Mouse (Mus musculus) kidney, embryonic 15.5 days (tissue): ENCODE data around the gene Frmd4b. TPM values are rescaled to one million over a fixed set of nuclear protein-coding genes. Genes with fewer than 3 reads are reported as not detected.
"Not testable (repeated sequence)": the region's sequence is repeated elsewhere in the genome, so short reads cannot be mapped to it uniquely, and the experiment has no call there.

Experiments
- ATAC-seq: fragments of 200-750 bp; cut with Nextera tagmentation; replicated peaks from 2 replicates; pipeline ENCODE4 v1.8.0; 2017; ENCODE audit warnings: moderate TSS enrichment; ENCODE audit not compliant: low FRiP score
- H3K27ac ChIP-seq: fragments of 300-500 bp; sonication (generic); 2 replicates; pipeline ENCODE4 v1.5.1; 2015; ENCODE audit warnings: mild to moderate bottlenecking, inconsistent platforms
- H3K27me3 ChIP-seq: fragments of 300-500 bp; sonication (generic); 2 replicates; pipeline ENCODE4 v1.6.1; 2015; ENCODE audit warnings: inconsistent platforms
- H3K36me3 ChIP-seq: fragments of 300-500 bp; sonication (generic); 2 replicates; pipeline ENCODE4 v1.6.1; 2015; ENCODE audit warnings: inconsistent platforms
- H3K4me1 ChIP-seq: fragments of 300-500 bp; sonication (generic); 2 replicates; pipeline ENCODE4 v1.6.1; 2015; ENCODE audit warnings: inconsistent platforms
- H3K4me2 ChIP-seq: fragments of 300-500 bp; sonication (generic); 2 replicates; pipeline ENCODE4 v1.6.1; 2015; ENCODE audit warnings: moderate library complexity, mild to moderate bottlenecking, inconsistent platforms
- H3K4me3 ChIP-seq: fragments of 300-500 bp; sonication (generic); replicated peaks from 2 replicates; pipeline ENCODE4 v1.5.1; 2015; ENCODE audit warnings: mild to moderate bottlenecking, inconsistent platforms
- H3K9ac ChIP-seq: fragments of 300-500 bp; sonication (generic); 2 replicates; pipeline ENCODE4 v1.6.1; 2015; ENCODE audit warnings: mild to moderate bottlenecking, inconsistent platforms
- H3K9me3 ChIP-seq: fragments of 300-500 bp; sonication (generic); replicated peaks from 2 replicates; pipeline ENCODE4 v1.6.1; 2016; ENCODE audit warnings: inconsistent platforms
- WGBS: fragments of 180-500 bp; shearing (Covaris S2); methylation state at CpG from one replicate; pipeline ENCODE4 v1.1.7; 2015; ENCODE audit warnings: mixed read lengths; 5-methylcytosine and 5-hydroxymethylcytosine counted together
- polyA plus RNA-seq: library from polyadenylated mRNA; unstranded; fragments of >200 nt; fragmentation: Nextera tagmentation; extraction: Ambion mirVana; gene quantifications from 2 replicates; pipeline ENCODE4 v1.2.1, GENCODE M21; 2015

The Frmd4b gene
- polyA plus RNA-seq, 1 experiment from 2014 or later = 16.2 TPM

DNA sequence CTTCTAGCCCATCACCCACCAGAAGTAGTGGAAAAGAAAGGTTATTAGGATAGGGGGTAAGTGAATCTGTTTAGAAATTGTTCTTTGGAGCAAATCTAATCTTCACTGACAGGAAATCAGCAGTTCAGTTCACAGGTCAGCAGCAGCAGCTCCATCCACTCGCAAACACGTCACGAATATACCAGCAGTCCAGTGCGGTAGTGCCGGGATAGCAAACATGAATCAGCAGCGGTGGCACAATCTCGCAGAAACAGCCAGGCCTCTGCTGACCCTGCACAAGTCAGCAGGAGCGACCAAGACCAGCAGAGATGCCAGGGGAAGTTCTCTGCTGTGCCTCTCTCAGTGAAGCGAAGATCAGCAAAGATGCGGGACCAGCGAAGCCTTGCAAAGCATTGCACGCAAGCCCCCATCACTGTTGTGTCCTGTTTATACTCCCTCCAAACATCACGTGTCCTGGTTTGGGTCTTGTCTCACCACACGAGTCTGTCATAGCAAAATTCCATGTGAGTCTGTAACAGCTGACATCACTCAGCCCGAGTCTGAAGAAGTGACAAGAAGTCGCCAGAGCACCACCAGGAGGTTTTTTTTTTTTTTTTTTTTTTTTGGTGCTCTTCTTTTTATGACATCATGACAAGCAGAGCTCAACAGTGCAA is 344.2 kb downstream of the Frmd4b start:
- Histone ChIP-seq H3K9ac (no peak overlapping the region), H3K9me3 (no peaks in the 10 kb centered on the region), H3K4me2 (no peak overlapping the region), H3K27ac (no peak overlapping the region), H3K27me3 (no peaks in the 10 kb centered on the region), H3K36me3 (no peaks in the 10 kb centered on the region), H3K4me1 (peaks cover 9% of the 10 kb centered on the region), H3K4me3 (no peak overlapping the region)
- ATAC-seq = no peak
- 79% methylated on average over 16 of the region's 16 CpGs for WGBS

DNA sequence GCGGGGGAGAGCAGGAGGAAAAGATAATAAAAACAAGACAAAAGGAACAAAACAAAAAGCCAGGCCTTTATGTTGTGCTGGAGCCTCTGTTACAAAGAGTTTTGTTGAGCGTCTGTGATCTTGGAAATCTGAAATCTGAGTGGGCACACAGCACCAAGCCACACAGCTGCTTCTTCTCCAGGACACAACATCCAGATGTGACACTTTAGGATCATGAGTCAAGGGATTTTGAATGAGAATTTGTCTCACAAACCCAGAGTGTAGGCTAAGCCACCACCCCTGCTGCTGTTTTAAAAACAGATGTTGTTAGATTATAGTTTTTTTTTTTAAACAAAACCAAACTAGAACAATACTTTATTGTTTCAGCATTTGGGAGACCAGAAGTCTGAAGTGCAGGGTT is 345.0 kb downstream of the Frmd4b start:
- Histone ChIP-seq H3K4me2 (no peak overlapping the region), H3K4me1 (peaks cover 6% of the 10 kb centered on the region), H3K27me3 (no peaks in the 10 kb centered on the region), H3K9ac (no peak overlapping the region), H3K36me3 (no peaks in the 10 kb centered on the region), H3K27ac (no peak overlapping the region), H3K9me3 (no peaks in the 10 kb centered on the region), H3K4me3 (no peak overlapping the region)
- WGBS = 56% methylated on average over 2 of the region's 2 CpGs
- no peak for ATAC-seq

DNA sequence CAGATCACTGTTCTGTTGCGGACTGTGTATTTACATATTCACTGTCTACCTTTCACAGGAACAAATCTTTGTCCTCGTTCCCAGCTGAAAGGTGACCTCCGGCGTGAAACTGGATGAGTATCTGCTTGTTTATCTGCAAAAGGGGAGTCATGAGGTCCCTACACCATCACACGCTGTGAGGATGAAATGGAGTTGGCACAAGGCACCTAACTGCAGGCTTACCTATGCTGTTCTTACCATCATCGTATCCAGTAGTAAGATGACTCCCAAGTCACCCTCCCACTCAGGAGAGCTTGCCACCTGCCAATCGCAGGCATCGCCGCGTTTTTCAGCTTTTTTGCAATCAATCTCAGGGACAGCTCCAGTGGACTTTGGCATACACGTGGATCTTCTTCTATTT is 347.7 kb downstream of the Frmd4b start:
- ATAC-seq = no peak

DNA sequence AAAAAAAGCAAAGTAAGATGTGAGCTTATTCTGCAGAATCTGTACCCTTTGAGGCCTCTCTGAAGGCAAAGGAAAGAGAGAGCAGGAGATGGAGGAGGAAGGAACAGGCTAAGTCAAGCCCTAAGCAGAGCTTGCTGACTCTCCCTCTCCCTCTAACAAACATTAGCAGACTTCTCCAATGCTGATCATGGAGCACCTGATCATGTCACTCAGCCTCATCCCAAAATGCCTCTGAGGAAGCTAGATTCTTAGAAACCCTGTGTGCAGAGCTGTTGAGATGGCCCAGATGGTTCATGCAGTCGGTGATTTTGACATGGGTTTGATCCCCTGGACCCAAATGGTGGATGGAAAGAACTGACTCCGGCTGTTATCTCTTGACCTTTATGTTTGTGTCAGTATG is 350.2 kb downstream of the Frmd4b start:
- 83% methylated on average over 2 of the region's 2 CpGs for WGBS
- H3K4me2 ChIP-seq = no peak overlapping the region
- ATAC-seq = no peak
- H3K9me3 ChIP-seq = no peaks in the 10 kb centered on the region
- no peak overlapping the region for H3K9ac ChIP-seq
- no peaks in the 10 kb centered on the region for H3K27me3 ChIP-seq
- H3K36me3 ChIP-seq = no peaks in the 10 kb centered on the region
- H3K4me1 ChIP-seq = no peaks in the 10 kb centered on the region
- H3K4me3 ChIP-seq = no peak overlapping the region
- no peak overlapping the region for H3K27ac ChIP-seq

More for the DNA sequence above, 347.7 kb downstream of the Frmd4b start:
- no peak overlapping the region for H3K27ac ChIP-seq
- no peak overlapping the region for H3K4me3 ChIP-seq
- H3K27me3 ChIP-seq = no peaks in the 10 kb centered on the region
- no peak overlapping the region for H3K9ac ChIP-seq
- no peak overlapping the region for H3K4me2 ChIP-seq
- WGBS = 78% methylated on average over 11 of the region's 11 CpGs
- H3K36me3 ChIP-seq = no peaks in the 10 kb centered on the region
- no peaks in the 10 kb centered on the region for H3K4me1 ChIP-seq
- no peaks in the 10 kb centered on the region for H3K9me3 ChIP-seq

DNA sequence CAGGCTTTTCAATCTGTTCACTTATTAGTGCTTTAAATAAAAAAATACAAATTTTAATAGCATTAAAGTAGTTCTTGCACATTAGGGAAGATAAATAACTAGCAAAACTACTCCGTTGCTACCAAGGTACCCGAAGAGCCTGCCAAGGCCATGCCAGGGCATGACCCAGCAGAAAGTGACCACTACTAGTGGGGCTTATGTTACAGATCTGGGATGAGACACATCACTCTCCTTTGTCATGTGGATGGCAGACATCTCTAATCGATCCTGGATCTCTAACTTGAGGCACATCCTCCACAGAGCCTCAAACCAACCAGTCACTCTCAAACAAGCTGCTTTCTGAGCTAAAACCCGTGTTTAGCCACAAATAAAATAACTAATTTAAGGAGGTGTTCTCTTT is 350.7 kb downstream of the Frmd4b start:
- Histone ChIP-seq H3K4me3 (no peak overlapping the region), H3K27me3 (no peaks in the 10 kb centered on the region), H3K27ac (no peak overlapping the region), H3K4me1 (no peaks in the 10 kb centered on the region), H3K9me3 (no peaks in the 10 kb centered on the region), H3K9ac (no peak overlapping the region), H3K36me3 (no peaks in the 10 kb centered on the region), H3K4me2 (no peak overlapping the region)
- 68% methylated on average over 4 of the region's 4 CpGs for WGBS
- ATAC-seq = no peak

DNA sequence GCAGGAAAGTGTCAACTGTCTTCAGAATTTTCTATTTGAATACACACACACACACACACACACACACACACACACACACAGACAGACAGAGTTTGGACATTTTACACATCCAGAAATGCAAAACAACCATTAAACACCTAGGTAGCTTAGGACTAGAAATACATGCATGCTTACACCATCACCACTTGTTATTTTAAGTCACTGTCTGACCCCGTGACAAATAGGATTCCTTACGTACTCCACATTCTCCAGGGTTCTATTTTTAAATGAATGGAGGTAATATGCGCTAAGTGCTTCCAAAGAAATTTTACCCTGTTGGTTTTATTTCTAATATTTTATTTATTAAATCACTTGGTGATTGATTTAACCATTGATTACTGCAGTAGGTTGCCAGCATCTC is 351.6 kb downstream of the Frmd4b start:
- no peaks in the 10 kb centered on the region for H3K27me3 ChIP-seq
- H3K27ac ChIP-seq = no peak overlapping the region
- H3K4me2 ChIP-seq = no peak overlapping the region
- H3K9ac ChIP-seq = no peak overlapping the region
- no peaks in the 10 kb centered on the region for H3K36me3 ChIP-seq
- no peaks in the 10 kb centered on the region for H3K9me3 ChIP-seq
- H3K4me1 ChIP-seq = no peaks in the 10 kb centered on the region
- ATAC-seq = no peak
- no peak overlapping the region for H3K4me3 ChIP-seq
- WGBS = 56% methylated on average over 3 of the region's 3 CpGs

DNA sequence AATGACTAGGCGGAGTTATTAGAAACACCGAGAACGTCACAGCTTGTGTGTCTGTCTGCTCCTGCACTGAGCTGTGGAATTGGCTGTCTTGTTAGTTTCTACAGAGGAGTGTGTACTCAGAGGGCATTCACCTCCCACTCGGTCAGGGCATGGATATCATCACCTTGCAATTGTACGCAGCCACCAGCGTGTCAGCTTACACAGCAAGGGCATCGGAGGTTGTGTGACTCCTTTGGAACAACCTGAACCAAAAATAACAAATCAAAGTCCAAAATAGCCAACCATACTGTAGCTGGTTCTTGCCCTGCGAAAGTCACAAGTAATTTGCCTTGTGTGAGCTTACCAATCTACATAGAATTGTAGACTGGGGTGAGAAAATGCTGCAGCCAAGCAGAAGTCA is 352.1 kb downstream of the Frmd4b start:
- H3K4me3 ChIP-seq = no peak overlapping the region
- H3K9ac ChIP-seq = no peak overlapping the region
- H3K27me3 ChIP-seq = no peaks in the 10 kb centered on the region
- no peaks in the 10 kb centered on the region for H3K4me1 ChIP-seq
- H3K9me3 ChIP-seq = no peaks in the 10 kb centered on the region
- ATAC-seq = no peak
- no peak overlapping the region for H3K27ac ChIP-seq
- H3K36me3 ChIP-seq = no peaks in the 10 kb centered on the region
- 47% methylated on average over 8 of the region's 8 CpGs for WGBS
- no peak overlapping the region for H3K4me2 ChIP-seq

DNA sequence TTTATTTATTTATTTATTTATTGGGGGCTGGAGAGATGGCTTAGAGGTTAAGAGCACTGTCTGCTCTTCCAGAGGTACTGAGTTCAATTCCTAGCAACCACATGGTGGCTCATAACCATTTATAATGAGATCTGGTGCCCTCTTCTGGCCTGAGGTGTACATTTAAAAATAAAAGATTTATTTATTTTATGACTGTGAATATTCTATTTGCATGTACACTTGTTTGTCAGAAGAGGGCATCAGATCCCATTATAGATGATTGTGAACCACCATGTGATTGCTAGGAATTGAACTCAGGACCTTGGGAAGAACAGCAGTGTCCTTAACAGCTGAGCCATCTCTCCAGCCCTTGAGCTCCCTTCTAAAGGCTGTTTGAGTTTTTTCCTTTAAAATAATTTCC is 353.6 kb downstream of the Frmd4b start:
- H3K27me3 ChIP-seq, H3K4me1 ChIP-seq, ATAC-seq, H3K27ac ChIP-seq, H3K36me3 ChIP-seq, H3K9me3 ChIP-seq, H3K9ac ChIP-seq, H3K4me3 ChIP-seq, H3K4me2 ChIP-seq: not testable (repeated sequence)

DNA sequence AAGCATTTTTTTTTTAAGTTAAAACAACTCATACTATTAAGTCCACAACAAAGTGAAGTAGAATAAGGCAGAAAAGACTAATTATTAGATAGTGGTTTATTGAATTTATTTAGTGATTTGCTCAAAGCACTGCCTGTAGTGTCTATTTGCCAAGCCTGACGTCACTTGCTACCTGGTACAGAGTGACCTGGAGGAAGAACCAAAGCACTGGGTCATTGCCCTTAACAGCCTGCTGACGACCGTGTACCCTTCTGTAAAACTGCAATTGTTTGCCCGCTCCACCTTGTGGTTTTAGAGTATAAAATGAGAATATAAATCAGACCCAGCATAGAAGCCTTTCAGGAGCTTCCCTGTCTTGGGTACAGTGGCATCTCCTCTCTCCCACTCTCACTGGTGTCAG is 355.1 kb downstream of the Frmd4b start:
- H3K36me3 ChIP-seq = no peaks in the 10 kb centered on the region
- no peaks in the 10 kb centered on the region for H3K27me3 ChIP-seq
- H3K4me2 ChIP-seq = no peak overlapping the region
- ATAC-seq = no peak
- H3K9me3 ChIP-seq = no peaks in the 10 kb centered on the region
- H3K4me3 ChIP-seq = no peak overlapping the region
- 45% methylated on average over 4 of the region's 4 CpGs for WGBS
- H3K9ac ChIP-seq = no peak overlapping the region
- no peak overlapping the region for H3K27ac ChIP-seq
- H3K4me1 ChIP-seq = no peaks in the 10 kb centered on the region

DNA sequence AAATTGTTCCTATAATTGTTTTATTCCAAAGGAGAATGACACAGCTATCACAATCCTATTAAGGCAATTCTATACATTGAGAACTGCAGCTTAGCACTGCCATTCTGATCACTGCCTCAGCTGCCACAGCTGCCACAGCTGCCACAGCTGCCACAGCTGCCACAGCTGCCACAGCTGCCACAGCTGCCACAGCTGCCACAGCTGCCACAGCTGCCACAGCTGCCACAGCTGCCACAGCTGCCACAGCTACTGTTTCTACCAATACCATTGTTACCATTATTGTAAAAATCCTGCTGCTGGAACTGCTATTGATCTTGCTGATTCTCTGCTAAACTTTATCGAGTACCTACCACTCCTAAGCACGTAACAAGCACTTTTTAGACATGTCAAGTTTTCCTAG is 357.4 kb downstream of the Frmd4b start:
- H3K4me3 ChIP-seq, ATAC-seq, H3K36me3 ChIP-seq, H3K9ac ChIP-seq, H3K4me2 ChIP-seq, H3K4me1 ChIP-seq, H3K27ac ChIP-seq, H3K9me3 ChIP-seq, H3K27me3 ChIP-seq: not testable (repeated sequence)
- 95% methylated on average over 2 of the region's 2 CpGs for WGBS

DNA sequence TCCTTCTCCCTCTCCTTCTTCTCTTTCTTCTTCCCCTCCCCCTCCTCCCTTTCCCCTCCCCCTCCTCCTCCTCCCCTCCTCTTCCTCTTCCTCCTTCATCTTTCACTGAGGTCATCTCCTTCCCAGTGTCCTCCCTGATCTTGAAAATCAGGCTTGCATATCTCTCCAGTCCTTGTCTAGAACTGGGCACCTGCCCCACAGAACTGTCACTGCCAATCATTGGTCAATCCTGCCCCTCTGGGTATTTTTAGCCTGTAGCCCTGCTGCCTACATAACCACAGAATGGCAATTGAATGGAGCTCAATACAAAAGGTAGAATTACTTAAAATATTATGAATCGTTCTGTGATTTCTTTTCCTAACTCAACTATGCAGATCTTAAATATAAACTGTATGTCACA is 358.9 kb downstream of the Frmd4b start:
- WGBS = 90% methylated on average over 1 of the region's 1 CpGs
- Histone ChIP-seq H3K4me3 (no peak overlapping the region), H3K4me1 (no peaks in the 10 kb centered on the region), H3K9ac (no peak overlapping the region), H3K36me3 (no peaks in the 10 kb centered on the region), H3K27me3 (no peaks in the 10 kb centered on the region), H3K27ac (no peak overlapping the region), H3K4me2 (no peak overlapping the region), H3K9me3 (no peaks in the 10 kb centered on the region)
- no peak for ATAC-seq

DNA sequence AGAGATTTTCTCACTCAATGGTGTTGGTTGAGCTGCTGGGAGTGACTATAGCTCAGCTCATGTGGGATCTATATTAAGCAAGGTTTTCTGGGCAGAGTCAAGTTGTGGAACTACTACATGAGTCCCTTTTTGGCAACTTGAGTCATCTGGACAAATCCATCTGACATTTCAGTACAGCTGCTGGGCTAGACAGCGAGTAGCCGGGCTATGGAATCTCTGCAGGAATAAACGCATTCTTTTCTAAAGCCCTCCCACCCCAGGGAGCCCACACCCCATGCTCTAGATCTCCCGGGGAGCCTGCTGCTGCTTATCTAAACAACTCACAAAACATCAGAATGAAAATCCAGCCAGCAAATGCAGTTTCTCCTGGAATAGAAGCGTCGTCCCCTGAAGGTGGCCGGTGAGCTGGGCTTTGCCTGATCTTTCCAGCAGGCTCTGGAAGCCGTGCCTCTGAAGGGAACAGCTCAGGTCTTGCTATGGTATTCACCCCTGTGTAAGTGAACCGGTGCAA is 364.6 kb downstream of the Frmd4b start, which contains the start of gene Lmod3:
TSS of gene Lmod3 (minus strand) at position 49 of the 511 bp plus-strand sequence.
- H3K27me3 ChIP-seq = no peaks in the 10 kb centered on the region
- no peak within 1 kb of the TSS for H3K27ac ChIP-seq
- no peaks in the 10 kb centered on the region for H3K9me3 ChIP-seq
- H3K36me3 ChIP-seq = no peaks in the 10 kb centered on the region
- no peak within 1 kb of the TSS for H3K4me2 ChIP-seq
- H3K4me1 ChIP-seq = 0 out of 2 replicates have a peak, but pooled peaks cover 4% of the 10 kb centered on the region
- H3K9ac ChIP-seq = no peak within 1 kb of the TSS
- no peak within 1 kb of the TSS for H3K4me3 ChIP-seq
- 36% methylated on average over 9 of the region's 9 CpGs for WGBS
- ATAC-seq = no peak

DNA sequence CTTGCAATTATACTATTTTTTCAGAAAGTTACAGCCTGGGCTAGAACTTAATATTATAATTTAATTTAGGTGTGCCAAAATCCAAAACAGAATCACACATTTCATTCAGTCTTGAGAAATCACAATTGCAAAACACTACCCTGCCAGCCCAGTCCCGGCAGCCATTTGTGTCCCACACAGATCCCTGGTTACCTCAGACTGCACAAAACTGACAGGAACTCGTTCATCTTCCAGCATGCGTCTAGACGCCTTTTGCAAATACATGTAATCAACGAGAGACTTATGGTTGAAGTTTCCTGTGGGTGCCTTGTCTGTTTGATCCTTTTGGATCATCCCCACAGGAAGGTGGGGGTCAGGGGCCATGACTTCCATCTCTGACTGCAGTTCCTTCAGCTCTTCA is 365.3 kb downstream of the Frmd4b start:
- H3K27ac ChIP-seq = no peak overlapping the region
- H3K9me3 ChIP-seq = no peaks in the 10 kb centered on the region
- H3K4me2 ChIP-seq = no peak overlapping the region
- H3K27me3 ChIP-seq = no peaks in the 10 kb centered on the region
- 42% methylated on average over 5 of the region's 5 CpGs for WGBS
- H3K9ac ChIP-seq = no peak overlapping the region
- H3K36me3 ChIP-seq = no peaks in the 10 kb centered on the region
- H3K4me1 ChIP-seq = 0 out of 2 replicates have a peak, but pooled peaks cover 4% of the 10 kb centered on the region
- no peak for ATAC-seq
- no peak overlapping the region for H3K4me3 ChIP-seq
